Mouse (Mus musculus): Measurements from ENCODE around the gene Slc2a8. TPM values are rescaled to one million over a fixed set of nuclear protein-coding genes. Genes with fewer than 3 reads are reported as not detected.

The Slc2a8 gene
- total RNA-seq (2014; rRNA removed) (18.9 and 26.9 TPM in 2 replicates), polyA plus RNA-seq (2015; fragmentation: Nextera tagmentation; extraction: Ambion mirVana) (22.8 and 24.6 TPM in 2 replicates)

DNA sequence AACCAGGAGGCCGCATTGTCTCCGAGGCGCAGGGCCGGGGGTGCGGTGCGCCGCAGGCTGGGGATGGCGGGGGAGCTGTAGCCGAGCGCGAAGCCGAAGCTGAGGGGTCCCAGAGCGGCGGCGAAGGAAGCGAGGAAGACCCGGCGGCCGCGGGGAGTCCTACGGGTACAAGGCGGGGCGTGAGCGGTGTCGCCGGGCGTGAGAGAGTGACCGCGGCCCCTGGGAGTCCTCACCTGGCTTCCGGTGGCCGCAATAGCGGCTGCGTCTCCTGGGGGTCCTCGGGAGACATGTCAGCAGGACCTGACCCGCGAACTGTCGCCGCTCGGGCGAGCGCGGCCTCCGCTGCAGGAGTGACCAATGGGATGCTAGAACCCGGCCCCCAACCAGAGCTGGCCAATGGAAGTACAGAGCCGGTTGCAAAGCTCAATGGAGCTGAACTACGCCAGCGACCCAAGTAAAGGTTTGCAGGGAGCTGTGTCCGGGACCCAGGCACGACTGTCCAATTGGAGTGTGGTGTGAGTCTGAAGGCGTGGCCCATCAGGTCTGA lies at the start of gene Slc2a8:
Slc2a8 (minus strand) TSS at position 359 of the 547 bp plus-strand sequence.
- H3K9ac ChIP-seq = peak within 1 kb of the TSS; percentile 93
- peak within 1 kb of the TSS; percentile 69 for H3K27ac ChIP-seq (ENCODE audit: low read depth, low read length)
- TF ChIP-seq CTCF (IDR thresholded peaks at IDR 0.05; ENCODE audit: low read depth) = no peak
- H3K9me3 ChIP-seq (ENCODE audit: low read length) = no peaks in the 10 kb centered on the region
- H3K36me3 ChIP-seq (ENCODE audit: insufficient read depth) = peaks cover 4% of the 10 kb centered on the region; the same call in 1 of the 2 replicates
- peak within 1 kb of the TSS; percentile 96 for H3K4me2 ChIP-seq (ENCODE audit: low read depth)
- H3K4me3 ChIP-seq (ENCODE audit: low read depth, low read length) = peak within 1 kb of the TSS; percentile 79
- under 1% methylated on average over 50 of the region's 50 CpGs for WGBS
- ATAC-seq = peak; percentile 98
- H3K4me1 ChIP-seq (ENCODE audit: insufficient read depth) = peaks cover 8% of the 10 kb centered on the region
- no peaks in the 10 kb centered on the region for H3K27me3 ChIP-seq (ENCODE audit: insufficient read depth, low read length)
- DNase-seq = peak; percentile 90

DNA sequence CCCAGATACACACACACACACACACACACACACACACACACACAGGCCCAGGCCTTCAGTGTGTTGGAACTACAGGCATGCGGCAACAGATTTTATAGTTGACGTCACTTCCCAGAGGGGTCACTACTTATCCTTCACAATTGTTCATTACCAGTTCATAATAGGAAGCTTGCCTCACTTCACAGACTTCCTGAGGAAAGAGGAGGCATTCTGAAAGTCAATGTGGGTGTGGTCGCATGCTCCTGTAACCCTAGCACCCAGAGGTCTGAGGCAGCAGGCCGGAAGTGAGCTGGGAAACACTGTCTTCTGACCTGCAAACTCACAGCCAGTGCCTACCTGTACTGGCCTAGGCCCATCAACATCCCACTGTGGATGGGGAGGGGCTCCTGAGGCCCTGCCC lies 43.2 kb upstream of the Slc2a8 start:
- ATAC-seq (no peak), DNase-seq (no peak)
- Histone ChIP-seq H3K4me3 (ENCODE audit: low read depth, low read length) (no peak overlapping the region), H3K27me3 (ENCODE audit: insufficient read depth, low read length) (no peaks in the 10 kb centered on the region), H3K4me2 (ENCODE audit: low read depth) (no peak overlapping the region), H3K36me3 (ENCODE audit: insufficient read depth) (peaks cover 25% of the 10 kb centered on the region), H3K9me3 (ENCODE audit: low read length) (no peaks in the 10 kb centered on the region), H3K27ac (ENCODE audit: low read depth, low read length) (no peak overlapping the region), H3K9ac (no peak overlapping the region), H3K4me1 (ENCODE audit: insufficient read depth) (no peaks in the 10 kb centered on the region)
- TF ChIP-seq CTCF (IDR thresholded peaks at IDR 0.05; ENCODE audit: low read depth) = no peak
- 88% methylated on average over 4 of the region's 4 CpGs for WGBS

GRCm38 (mm10) chr2:33024564-33024963 lies 42.7 kb upstream of the Slc2a8 start:
- Histone ChIP-seq H3K9me3 (ENCODE audit: low read length) (no peaks in the 10 kb centered on the region), H3K27me3 (ENCODE audit: insufficient read depth, low read length) (no peaks in the 10 kb centered on the region), H3K9ac (no peak overlapping the region), H3K4me2 (ENCODE audit: low read depth) (no peak overlapping the region), H3K36me3 (ENCODE audit: insufficient read depth) (peaks cover 25% of the 10 kb centered on the region), H3K4me1 (ENCODE audit: insufficient read depth) (no peaks in the 10 kb centered on the region), H3K4me3 (ENCODE audit: low read depth, low read length) (no peak overlapping the region), H3K27ac (ENCODE audit: low read depth, low read length) (no peak overlapping the region)
- ATAC-seq (peak; percentile 68), DNase-seq (peak; percentile 40)
- peak; percentile 48 for TF ChIP-seq CTCF (IDR thresholded peaks at IDR 0.05; ENCODE audit: low read depth)
- WGBS = 67% methylated on average over 10 of the region's 10 CpGs

GRCm38 (mm10) chr2:33022846-33023245 lies 41.0 kb upstream of the Slc2a8 start:
- DNase-seq (no peak), ATAC-seq (no peak)
- H3K27me3 ChIP-seq (ENCODE audit: insufficient read depth, low read length) = no peaks in the 10 kb centered on the region
- no peak overlapping the region for H3K27ac ChIP-seq (ENCODE audit: low read depth, low read length)
- H3K4me3 ChIP-seq (ENCODE audit: low read depth, low read length) = no peak overlapping the region
- H3K4me2 ChIP-seq (ENCODE audit: low read depth) = no peak overlapping the region
- no peak overlapping the region for H3K9ac ChIP-seq
- TF ChIP-seq CTCF (IDR thresholded peaks at IDR 0.05; ENCODE audit: low read depth) = no peak
- no peaks in the 10 kb centered on the region for H3K9me3 ChIP-seq (ENCODE audit: low read length)
- no peaks in the 10 kb centered on the region for H3K4me1 ChIP-seq (ENCODE audit: insufficient read depth)
- WGBS = 83% methylated on average over 6 of the region's 6 CpGs
- peaks cover 25% of the 10 kb centered on the region for H3K36me3 ChIP-seq (ENCODE audit: insufficient read depth)

DNA sequence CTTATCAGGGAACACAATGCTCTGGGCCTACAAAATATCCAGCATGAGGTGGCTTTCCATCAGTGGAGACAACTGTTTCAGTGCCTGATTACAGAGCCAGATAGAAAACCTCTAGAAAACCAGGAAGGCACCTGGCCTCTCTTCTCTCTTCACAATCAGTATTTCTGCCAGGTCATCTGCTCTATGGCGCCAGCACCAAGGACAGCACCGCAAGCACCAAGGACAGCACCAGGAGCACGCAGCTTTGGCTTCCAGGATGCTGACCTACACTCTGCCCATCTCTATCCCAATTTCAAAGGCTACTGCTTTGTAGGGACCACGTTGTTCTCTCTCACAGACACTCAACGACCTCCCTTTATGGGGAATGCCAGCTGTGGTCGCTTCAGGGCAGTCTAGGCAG lies 36.1 kb upstream of the Slc2a8 start:
- no peak overlapping the region for H3K9ac ChIP-seq
- peaks cover 3% of the 10 kb centered on the region; the same call in 1 of the 2 replicates for H3K36me3 ChIP-seq (ENCODE audit: insufficient read depth)
- H3K27me3 ChIP-seq (ENCODE audit: insufficient read depth, low read length) = no peaks in the 10 kb centered on the region
- ATAC-seq (no peak), DNase-seq (no peak)
- WGBS = 9% methylated on average over 6 of the region's 6 CpGs
- no peak overlapping the region for H3K4me2 ChIP-seq (ENCODE audit: low read depth)
- no peak overlapping the region for H3K27ac ChIP-seq (ENCODE audit: low read depth, low read length)
- no peaks in the 10 kb centered on the region for H3K4me1 ChIP-seq (ENCODE audit: insufficient read depth)
- TF ChIP-seq CTCF (IDR thresholded peaks at IDR 0.05; ENCODE audit: low read depth) = no peak
- H3K9me3 ChIP-seq (ENCODE audit: low read length) = no peaks in the 10 kb centered on the region
- H3K4me3 ChIP-seq (ENCODE audit: low read depth, low read length) = no peak overlapping the region

GRCm38 (mm10) chr2:33017191-33017590 lies 35.3 kb upstream of the Slc2a8 start:
- Histone ChIP-seq H3K36me3 (ENCODE audit: insufficient read depth) (peaks cover 4% of the 10 kb centered on the region), H3K9ac (no peak overlapping the region), H3K4me1 (ENCODE audit: insufficient read depth) (no peaks in the 10 kb centered on the region), H3K27me3 (ENCODE audit: insufficient read depth, low read length) (no peaks in the 10 kb centered on the region), H3K9me3 (ENCODE audit: low read length) (no peaks in the 10 kb centered on the region), H3K4me2 (ENCODE audit: low read depth) (no peak overlapping the region), H3K4me3 (ENCODE audit: low read depth, low read length) (no peak overlapping the region), H3K27ac (ENCODE audit: low read depth, low read length) (no peak overlapping the region)
- DNase-seq (no peak), ATAC-seq (no peak)
- no peak for TF ChIP-seq CTCF (IDR thresholded peaks at IDR 0.05; ENCODE audit: low read depth)
- WGBS = 84% methylated on average over 2 of the region's 2 CpGs

DNA sequence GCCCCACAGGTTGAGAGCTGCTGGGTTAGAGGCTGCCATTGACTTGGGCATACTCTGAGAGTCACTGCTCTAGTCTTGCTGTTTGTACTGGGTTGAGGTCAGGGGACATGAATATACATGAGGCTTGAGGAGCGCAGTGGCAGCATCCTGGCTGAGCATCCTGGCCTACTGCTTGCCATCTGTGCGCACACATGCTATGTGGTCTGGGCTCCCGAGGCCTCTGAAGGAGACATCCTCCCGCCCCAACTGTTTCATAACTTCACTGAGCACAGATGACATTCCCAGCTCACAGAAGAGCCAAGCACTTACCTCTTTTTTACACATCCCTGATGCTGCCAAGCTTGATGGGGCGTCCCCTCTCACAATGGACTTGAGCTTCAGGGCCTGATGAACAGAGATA lies 33.0 kb upstream of the Slc2a8 start:
- Histone ChIP-seq H3K4me1 (ENCODE audit: insufficient read depth) (no peaks in the 10 kb centered on the region), H3K9ac (no peak overlapping the region), H3K27me3 (ENCODE audit: insufficient read depth, low read length) (no peaks in the 10 kb centered on the region), H3K36me3 (ENCODE audit: insufficient read depth) (peaks cover 7% of the 10 kb centered on the region), H3K27ac (ENCODE audit: low read depth, low read length) (no peak overlapping the region), H3K9me3 (ENCODE audit: low read length) (no peaks in the 10 kb centered on the region), H3K4me3 (ENCODE audit: low read depth, low read length) (no peak overlapping the region), H3K4me2 (ENCODE audit: low read depth) (no peak overlapping the region)
- WGBS = 53% methylated on average over 5 of the region's 5 CpGs
- peak; percentile 66 for DNase-seq
- peak; percentile 86 for ATAC-seq
- no peak for TF ChIP-seq CTCF (IDR thresholded peaks at IDR 0.05; ENCODE audit: low read depth)
